Mouse (Mus musculus): ENCODE measurements around the gene Phlda1. TPM values are rescaled to one million over a fixed set of nuclear protein-coding genes. Genes with fewer than 3 reads are reported as not detected.
"Not testable (repeated sequence)": the region's sequence is repeated elsewhere in the genome, so short reads cannot be mapped to it uniquely, and the experiment has no call there.

The Phlda1 gene
- total RNA-seq (2021): 10 to 100 TPM; 16.9 to 20.8 TPM

- intact Hi-C loops (cut with DNase I): loop anchor here (2.0 to 10.0 kb wide), 8 partner anchors 36 to 331 kb away; no protein-coding TSS in a partner anchor
- DNase-seq: peak; percentile 96 to 98
Observed at GRCm38 (mm10) chr10:111506101-111506925, at the start of gene Phlda1. TSS of gene Phlda1 (plus strand) at chr10:111506286.

GRCm38 (mm10) chr10:111458088-111458487, 48.0 kb upstream of the Phlda1 start:
- intact Hi-C loops (cut with DNase I): no loop called here
- no peak for DNase-seq

GRCm38 (mm10) chr10:111459040-111459439, 47.0 kb upstream of the Phlda1 start:
- intact Hi-C loops (cut with DNase I): no loop called here
- no peak for DNase-seq

- no peak for DNase-seq
- intact Hi-C loops (cut with DNase I): no loop called here
Observed at GRCm38 (mm10) chr10:111459874-111460273, 46.2 kb upstream of the Phlda1 start.

- DNase-seq: no peak
- intact Hi-C loops (cut with DNase I): no loop called here
Observed at GRCm38 (mm10) chr10:111460381-111460780, 45.7 kb upstream of the Phlda1 start.

- DNase-seq: no peak
- intact Hi-C loops (cut with DNase I): no loop called here
Observed at GRCm38 (mm10) chr10:111464833-111465232, 41.3 kb upstream of the Phlda1 start.

- intact Hi-C loops (cut with DNase I): no loop called here
- no peak for DNase-seq
Observed at GRCm38 (mm10) chr10:111465409-111465808, 40.7 kb upstream of the Phlda1 start.

- no peak for DNase-seq
- intact Hi-C loops (cut with DNase I): loop anchor here (5.0 kb wide), 1 partner anchor 244 kb away; no protein-coding TSS in a partner anchor
Observed at GRCm38 (mm10) chr10:111471166-111471565, 34.9 kb upstream of the Phlda1 start.

- peak; percentile 97 to 98 for DNase-seq
- intact Hi-C loops (cut with DNase I): loop anchor here (2.0 to 5.0 kb wide), 2 partner anchors 174 to 246 kb away; partner anchors contain the start of gene Bbs10
Observed at GRCm38 (mm10) chr10:111472686-111473510, 33.2 kb upstream of the Phlda1 start, which contains the start of gene Nap1l1. TSS of gene Nap1l1 (plus strand) at chr10:111473223.

GRCm38 (mm10) chr10:111473511-111474371, 32.3 kb upstream of the Phlda1 start:
- peak in 1 of 2 experiments; percentile 7 for DNase-seq
- intact Hi-C loops (cut with DNase I): loop anchor here (2.0 to 5.0 kb wide), 2 partner anchors 175 to 246 kb away; partner anchors contain the start of gene Bbs10

GRCm38 (mm10) chr10:111476301-111476700, 29.8 kb upstream of the Phlda1 start:
- intact Hi-C loops (cut with DNase I): no loop called here
- DNase-seq: no peak

- intact Hi-C loops (cut with DNase I): no loop called here
- no peak for DNase-seq
Observed at GRCm38 (mm10) chr10:111476989-111477510, 29.0 kb upstream of the Phlda1 start.

- intact Hi-C loops (cut with DNase I): no loop called here
- no peak for DNase-seq
Observed at GRCm38 (mm10) chr10:111479599-111479998, 26.5 kb upstream of the Phlda1 start.

GRCm38 (mm10) chr10:111482654-111483053, 23.4 kb upstream of the Phlda1 start:
- no peak for DNase-seq
- intact Hi-C loops (cut with DNase I): no loop called here

- intact Hi-C loops (cut with DNase I): no loop called here
- DNase-seq: no peak
Observed at GRCm38 (mm10) chr10:111484079-111484478, 22.0 kb upstream of the Phlda1 start.

- intact Hi-C loops (cut with DNase I): loop anchor here (5.0 kb wide), 1 partner anchor 261 kb away; no protein-coding TSS in a partner anchor
- DNase-seq: no peak
Observed at GRCm38 (mm10) chr10:111488793-111489192, 17.3 kb upstream of the Phlda1 start.

GRCm38 (mm10) chr10:111490079-111490478, 16.0 kb upstream of the Phlda1 start:
- intact Hi-C loops (cut with DNase I): loop anchor here (10.0 kb wide), 1 partner anchor 615 kb away; no protein-coding TSS in a partner anchor
- not testable (repeated sequence) for DNase-seq

GRCm38 (mm10) chr10:111495888-111496287, 10.2 kb upstream of the Phlda1 start:
- DNase-seq: no peak
- intact Hi-C loops (cut with DNase I): loop anchor here (10.0 kb wide), 1 partner anchor 609 kb away; no protein-coding TSS in a partner anchor

- DNase-seq: no peak
Observed at GRCm38 (mm10) chr10:111499892-111500291, 6.2 kb upstream of the Phlda1 start.

More at GRCm38 (mm10) chr10:111499892-111500291, 6.2 kb upstream of the Phlda1 start:
- intact Hi-C loops (cut with DNase I): loop anchor here (10.0 kb wide), 3 partner anchors 275 to 605 kb away; no protein-coding TSS in a partner anchor
